Mouse (Mus musculus): Measurements from ENCODE around the gene Lix1l. TPM values are rescaled to one million over a fixed set of nuclear protein-coding genes. Genes with fewer than 3 reads are reported as not detected.

Gene Lix1l
- total RNA-seq, 2 experiments from 2014 or later, result 28.3 to 28.6 TPM

- intact Hi-C loops (cut with DNase I), result no loop called here
- DNase-seq, result no peak
Measured at GRCm38 (mm10) chr3:96563911-96564632, 36.9 kb upstream of the Lix1l start.

GRCm38 (mm10) chr3:96564633-96565032 lies 36.3 kb upstream of the Lix1l start:
- intact Hi-C loops (cut with DNase I), result no loop called here
- peak in 1 of 2 experiments; percentile 39 for DNase-seq

- DNase-seq, result no peak
- intact Hi-C loops (cut with DNase I), result no loop called here
Measured at GRCm38 (mm10) chr3:96565105-96565504, 35.8 kb upstream of the Lix1l start.

- no peak for DNase-seq
- intact Hi-C loops (cut with DNase I), result no loop called here
Measured at GRCm38 (mm10) chr3:96566661-96567450, 34.1 kb upstream of the Lix1l start.

GRCm38 (mm10) chr3:96568605-96569004 lies 32.3 kb upstream of the Lix1l start:
- intact Hi-C loops (cut with DNase I), result no loop called here
- DNase-seq, result no peak

- intact Hi-C loops (cut with DNase I), result no loop called here
- peak in 1 of 2 experiments; percentile 36 for DNase-seq
Measured at GRCm38 (mm10) chr3:96569506-96569905, 31.4 kb upstream of the Lix1l start.

- intact Hi-C loops (cut with DNase I), result no loop called here
- DNase-seq, result no peak
Measured at GRCm38 (mm10) chr3:96569966-96570605, 30.9 kb upstream of the Lix1l start.

GRCm38 (mm10) chr3:96570643-96571042 lies 30.3 kb upstream of the Lix1l start:
- intact Hi-C loops (cut with DNase I), result no loop called here
- DNase-seq, result no peak

- DNase-seq, result no peak
- intact Hi-C loops (cut with DNase I), result no loop called here
Measured at GRCm38 (mm10) chr3:96571336-96571735, 29.6 kb upstream of the Lix1l start.

- intact Hi-C loops (cut with DNase I), result no loop called here
- peak; percentile 57 to 80 for DNase-seq
Measured at GRCm38 (mm10) chr3:96571896-96572698, 28.9 kb upstream of the Lix1l start.

- no peak for DNase-seq
- intact Hi-C loops (cut with DNase I), result no loop called here
Measured at GRCm38 (mm10) chr3:96573611-96574511, 27.1 kb upstream of the Lix1l start.

GRCm38 (mm10) chr3:96575272-96575984 lies 25.5 kb upstream of the Lix1l start:
- peak; percentile 75 to 88 for DNase-seq
- intact Hi-C loops (cut with DNase I), result no loop called here

GRCm38 (mm10) chr3:96576005-96576658 lies 24.8 kb upstream of the Lix1l start:
- DNase-seq, result peak; percentile 76 to 77
- intact Hi-C loops (cut with DNase I), result loop anchor here (1.0 kb wide), 1 partner anchor 19 kb away; the partner anchor contains the start of gene Txnip

GRCm38 (mm10) chr3:96576690-96577541 lies 24.0 kb upstream of the Lix1l start, which contains the start of gene Gm16253:
Gene Gm16253 (plus strand): TSS chr3:96576984.
- peak; percentile 89 to 95 for DNase-seq
- intact Hi-C loops (cut with DNase I), result loop anchor here (1.0 kb wide), 1 partner anchor 20 kb away; the partner anchor contains the start of gene Txnip

- DNase-seq, result peak in 1 of 2 experiments; percentile 32
- intact Hi-C loops (cut with DNase I), result no loop called here
Measured at GRCm38 (mm10) chr3:96577566-96577965, 23.4 kb upstream of the Lix1l start.

GRCm38 (mm10) chr3:96578561-96579238 lies 22.2 kb upstream of the Lix1l start:
- intact Hi-C loops (cut with DNase I), result no loop called here
- peak in 1 of 2 experiments; percentile 25 for DNase-seq
